Mouse (Mus musculus) small intestine, adult 2 months (tissue): ENCODE results near the gene Golga4. TPM values are rescaled to one million over a fixed set of nuclear protein-coding genes. Genes with fewer than 3 reads are reported as not detected.

Experiments used
- H3K27ac ChIP-seq: fragments of 200-500 bp; 2 replicates; pipeline ENCODE4 v1.5.1; 2012; ENCODE audit warnings: low read depth, low read length, control low read depth, inconsistent platforms; ENCODE audit not compliant: insufficient read depth
- H3K27me3 ChIP-seq: fragments of 200-500 bp; 2 replicates; pipeline ENCODE4 v1.6.1; 2012; ENCODE audit warnings: mild to moderate bottlenecking, moderate library complexity, low read length, inconsistent platforms; ENCODE audit not compliant: control insufficient read depth, insufficient read depth
- H3K36me3 ChIP-seq: fragments of 200-500 bp; 2 replicates; pipeline ENCODE4 v1.6.1; 2012; ENCODE audit warnings: mild to moderate bottlenecking, low read length, control low read depth, inconsistent platforms; ENCODE audit not compliant: control insufficient read depth, insufficient read depth
- H3K4me1 ChIP-seq: fragments of 200-500 bp; 2 replicates; pipeline ENCODE4 v1.6.1; 2012; ENCODE audit warnings: low read length, inconsistent platforms, mixed read lengths; ENCODE audit not compliant: control insufficient read depth, insufficient read depth, insufficient read length
- H3K4me3 ChIP-seq: fragments of 200-500 bp; 2 replicates; pipeline ENCODE4 v1.5.1; 2012; ENCODE audit warnings: low read depth, mild to moderate bottlenecking, control low read depth, inconsistent platforms, low read length, moderate library complexity
- CTCF ChIP-seq: fragments of 200-500 bp; IDR thresholded peaks from 2 replicates; pipeline ENCODE4 v1.5.1; 2012; ENCODE audit warnings: low read depth, mild to moderate bottlenecking, control low read depth, inconsistent platforms, low read length, moderate library complexity, mixed read lengths; ENCODE audit not compliant: insufficient replicate concordance, insufficient read length; ENCODE audit errors: extremely low read depth
- POLR2A ChIP-seq: fragments of 200-500 bp; IDR thresholded peaks from 2 replicates; pipeline ENCODE4 v1.6.1; 2012; ENCODE audit warnings: low read depth, mild to moderate bottlenecking, control low read depth, inconsistent platforms, low read length, moderate library complexity
- WGBS: fragments of 180-500 bp; shearing (Covaris S2); methylation state at CpG from one replicate; pipeline ENCODE4 v1.1.7; 2018; 5-methylcytosine and 5-hydroxymethylcytosine counted together
- polyA plus RNA-seq: library from polyadenylated mRNA; depleted of rRNA; stranded (reverse); fragments of >200 nt; gene quantifications from 2 replicates; pipeline ENCODE4 v1.2.3, GENCODE M21; 2012

Golga4 gene
- polyA plus RNA-seq, 1 experiment = 17.8 TPM

GRCm38 (mm10) chr9:118476211-118476765, 29.8 kb upstream of the Golga4 start:
- Histone ChIP-seq H3K27me3 (peaks cover 58% of the 10 kb centered on the region), H3K4me3 (no peak overlapping the region), H3K27ac (no peak overlapping the region), H3K36me3 (no peaks in the 10 kb centered on the region), H3K4me1 (peaks cover 10% of the 10 kb centered on the region)
- no peak for TF ChIP-seq CTCF
- no peak for TF ChIP-seq POLR2A
- 5% methylated on average over 22 of the region's 22 CpGs for WGBS

- H3K4me3 ChIP-seq = peak overlapping the region; percentile 23; the same call in 1 of the 2 replicates
- WGBS = under 1% methylated on average over 33 of the region's 33 CpGs
- H3K4me1 ChIP-seq = peaks cover 10% of the 10 kb centered on the region
- H3K27me3 ChIP-seq = peaks cover 58% of the 10 kb centered on the region
- no peaks in the 10 kb centered on the region for H3K36me3 ChIP-seq
- TF ChIP-seq CTCF (no peak), POLR2A (no peak)
- H3K27ac ChIP-seq = no peak overlapping the region
Observed at GRCm38 (mm10) chr9:118476766-118477271, 29.2 kb upstream of the Golga4 start.

DNA sequence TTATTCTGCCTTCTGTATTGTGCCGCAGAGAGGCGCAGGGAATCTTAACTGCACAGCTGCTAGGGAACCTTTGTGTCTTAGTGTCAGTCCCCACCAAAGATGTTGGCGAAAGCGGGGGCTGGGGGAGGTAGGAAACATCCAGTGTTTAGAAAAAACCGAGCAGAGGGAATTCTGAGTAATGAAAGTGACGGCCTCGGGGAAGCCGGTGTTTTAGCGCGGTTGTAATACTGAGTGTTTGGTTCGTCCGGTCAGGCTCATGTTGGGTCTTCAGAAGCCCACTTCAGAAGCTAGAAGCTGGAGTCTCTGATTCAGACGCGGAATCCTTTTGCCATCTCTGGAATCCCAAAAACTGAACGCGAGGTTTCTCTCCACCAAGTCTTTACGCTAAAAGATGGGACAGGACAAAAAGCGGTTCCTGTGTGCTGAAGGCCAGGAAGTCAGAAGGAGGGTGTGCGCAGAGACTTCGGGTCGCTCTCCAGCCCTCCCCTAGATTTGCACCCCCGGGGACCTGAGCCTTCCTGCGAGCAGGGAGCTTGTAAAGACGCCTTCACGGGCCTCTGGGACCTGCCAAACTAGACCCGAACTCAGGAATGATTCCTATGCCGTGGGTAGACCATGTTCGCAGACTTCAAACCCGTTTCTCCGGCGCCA, 28.7 kb upstream of the Golga4 start:
- Histone ChIP-seq H3K27me3 (peaks cover 63% of the 10 kb centered on the region), H3K27ac (no peak overlapping the region), H3K36me3 (no peaks in the 10 kb centered on the region), H3K4me1 (peaks cover 10% of the 10 kb centered on the region), H3K4me3 (peak overlapping the region; percentile 39)
- no peak for TF ChIP-seq CTCF
- WGBS = 1% methylated on average over 31 of the region's 31 CpGs

- H3K27me3 ChIP-seq = peaks cover 63% of the 10 kb centered on the region
- TF ChIP-seq CTCF (no peak), POLR2A (no peak)
- H3K36me3 ChIP-seq = no peaks in the 10 kb centered on the region
- H3K27ac ChIP-seq = no peak within 1 kb of the TSS
- 2% methylated on average over 9 of the region's 9 CpGs for WGBS
- H3K4me1 ChIP-seq = peaks cover 10% of the 10 kb centered on the region
- peak within 1 kb of the TSS; percentile 55 for H3K4me3 ChIP-seq
Observed at GRCm38 (mm10) chr9:118477961-118478360, 28.1 kb upstream of the Golga4 start, which contains the start of gene Eomes. Gene Eomes (plus strand): TSS chr9:118478212.

- 0% methylated on average over 24 of the region's 29 CpGs for WGBS
- Histone ChIP-seq H3K4me3 (peak overlapping the region; percentile 55), H3K27me3 (peaks cover 63% of the 10 kb centered on the region), H3K36me3 (no peaks in the 10 kb centered on the region), H3K4me1 (peaks cover 10% of the 10 kb centered on the region), H3K27ac (no peak overlapping the region)
- TF ChIP-seq POLR2A = no peak
- TF ChIP-seq CTCF = no peak
Observed at GRCm38 (mm10) chr9:118478458-118478838, 27.6 kb upstream of the Golga4 start.

- no peak for TF ChIP-seq CTCF
- TF ChIP-seq POLR2A = no peak
- no peak overlapping the region for H3K27ac ChIP-seq
- H3K27me3 ChIP-seq = peaks cover 63% of the 10 kb centered on the region
- peak overlapping the region; percentile 55 for H3K4me3 ChIP-seq
- WGBS = 1% methylated on average over 86 of the region's 87 CpGs
- H3K4me1 ChIP-seq = peaks cover 10% of the 10 kb centered on the region
- H3K36me3 ChIP-seq = no peaks in the 10 kb centered on the region
Observed at GRCm38 (mm10) chr9:118478839-118479507, 27.1 kb upstream of the Golga4 start.

GRCm38 (mm10) chr9:118479508-118480291, 26.4 kb upstream of the Golga4 start:
- peaks cover 63% of the 10 kb centered on the region for H3K27me3 ChIP-seq
- peaks cover 10% of the 10 kb centered on the region for H3K4me1 ChIP-seq
- H3K27ac ChIP-seq = no peak overlapping the region
- H3K36me3 ChIP-seq = no peaks in the 10 kb centered on the region
- WGBS = 25% methylated on average over 23 of the region's 23 CpGs
- H3K4me3 ChIP-seq = no peak overlapping the region
- TF ChIP-seq POLR2A (no peak), CTCF (no peak)
